Mouse (Mus musculus): ENCODE data around the gene 2410004P03Rik. TPM values are rescaled to one million over a fixed set of nuclear protein-coding genes. Genes with fewer than 3 reads are reported as not detected.
"Not testable (repeated sequence)": the region's sequence is repeated elsewhere in the genome, so short reads cannot be mapped to it uniquely, and the experiment has no call there.

2410004P03Rik gene
- total RNA-seq, 2 experiments from 2014 or later, result 0.52 to 0.61 TPM

DNA sequence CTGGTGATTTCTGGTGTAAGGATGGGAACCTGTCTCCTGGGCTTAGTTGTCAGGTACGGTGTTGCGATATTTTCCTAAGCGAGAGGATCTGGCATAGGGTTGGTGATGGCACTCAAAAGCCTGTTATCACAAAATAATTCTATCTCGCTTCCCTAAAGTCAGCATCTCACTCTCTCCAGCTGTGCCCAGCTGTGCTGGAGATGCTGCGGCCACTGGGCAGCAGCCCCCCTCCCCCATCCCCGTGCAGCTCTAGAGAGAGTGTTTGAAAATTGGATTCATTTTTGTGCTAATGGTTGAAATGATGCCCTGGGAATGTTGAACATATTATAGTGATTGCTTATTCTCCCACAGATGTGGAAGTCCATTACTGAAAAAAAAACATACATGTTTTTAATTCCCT is 26.7 kb upstream of the 2410004P03Rik start:
- no peak for TF ChIP-seq CTCF (conservative IDR thresholded peaks at IDR 0.05)
- DNase-seq (ENCODE audit: low spot score in 2 of 2), result no peak

DNA sequence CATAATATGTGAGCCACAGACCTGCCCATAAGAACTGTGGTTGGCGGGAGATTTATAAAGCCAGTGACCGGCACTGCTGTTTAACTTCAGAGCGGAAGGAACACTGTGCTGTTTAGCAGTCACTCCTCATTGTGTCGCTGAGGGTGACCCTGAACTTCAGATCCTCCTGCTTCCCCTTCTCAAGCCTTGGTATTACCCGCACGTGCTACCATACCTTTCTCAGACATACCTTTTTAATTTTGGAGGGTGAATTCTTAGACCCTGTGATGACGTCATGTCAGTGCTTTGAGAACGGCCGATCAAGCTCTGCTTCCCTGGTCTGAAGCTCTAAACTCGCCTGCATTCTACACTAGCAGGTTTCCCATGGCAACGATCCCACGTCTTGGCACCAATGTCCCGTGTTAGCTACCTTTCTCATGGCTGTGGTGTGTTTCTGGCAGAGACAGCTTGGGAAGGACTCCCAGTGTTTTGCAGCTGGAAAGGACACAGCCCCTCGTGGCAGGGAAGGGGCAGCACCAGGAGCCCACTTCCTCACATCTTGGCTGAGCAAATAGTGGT is 25.6 kb upstream of the 2410004P03Rik start:
- DNase-seq (ENCODE audit: low spot score in 2 of 2), result peak; percentile 40 to 51
- H3K4me3 ChIP-seq, result no peak overlapping the region

More for the DNA sequence above, 26.7 kb upstream of the 2410004P03Rik start:
- no peak overlapping the region for H3K27ac ChIP-seq
- no peak overlapping the region for H3K4me3 ChIP-seq

DNA sequence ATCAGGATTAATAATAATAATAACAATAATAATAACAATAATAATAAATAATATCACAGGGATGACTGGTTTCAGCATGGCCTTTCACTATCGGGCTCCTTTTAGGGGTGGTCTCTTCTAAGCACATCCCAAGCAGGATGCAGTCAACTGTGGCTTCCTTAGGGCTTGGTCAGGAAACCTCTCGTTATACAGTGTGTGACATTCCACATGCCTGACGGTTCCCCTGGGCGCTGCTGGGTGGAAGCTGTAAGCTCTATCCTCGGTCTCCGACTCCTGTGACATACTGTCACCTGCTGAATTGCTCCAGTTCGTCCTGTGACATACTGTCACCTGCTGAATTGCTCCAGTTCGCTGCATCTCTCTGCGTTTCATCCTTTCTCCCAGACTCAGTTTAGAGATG is 25.0 kb upstream of the 2410004P03Rik start:
- DNase-seq (ENCODE audit: low spot score in 2 of 2), result no peak
- Histone ChIP-seq H3K4me3 (no peak overlapping the region), H3K27ac (no peak overlapping the region)
- no peak for TF ChIP-seq CTCF (conservative IDR thresholded peaks at IDR 0.05)

More for the DNA sequence above, 25.6 kb upstream of the 2410004P03Rik start:
- TF ChIP-seq CTCF (conservative IDR thresholded peaks at IDR 0.05), result no peak
- H3K27ac ChIP-seq, result no peak overlapping the region

DNA sequence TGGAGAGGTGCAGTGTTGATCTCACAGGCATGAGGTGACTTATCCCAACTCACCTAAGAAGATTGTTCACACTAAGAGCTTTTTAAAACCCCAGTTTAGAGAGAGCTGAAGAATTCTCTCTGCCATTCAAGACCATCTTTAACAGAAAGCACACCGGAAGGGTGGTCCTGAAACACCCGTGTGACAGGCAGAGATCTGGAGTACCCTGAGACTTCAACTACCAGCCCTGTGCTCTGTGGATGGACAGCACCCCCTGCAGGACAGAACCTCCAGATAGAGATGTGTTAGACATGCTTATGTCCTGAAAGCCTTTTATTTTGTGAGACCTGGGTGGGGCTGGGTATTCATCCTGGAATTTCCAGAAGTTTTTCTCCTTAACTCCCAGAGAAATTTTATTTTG is 23.6 kb upstream of the 2410004P03Rik start:
- DNase-seq (ENCODE audit: low spot score in 2 of 2), result no peak
- Histone ChIP-seq H3K4me3 (no peak overlapping the region), H3K27ac (no peak overlapping the region)
- TF ChIP-seq CTCF (conservative IDR thresholded peaks at IDR 0.05), result peak; percentile 71

DNA sequence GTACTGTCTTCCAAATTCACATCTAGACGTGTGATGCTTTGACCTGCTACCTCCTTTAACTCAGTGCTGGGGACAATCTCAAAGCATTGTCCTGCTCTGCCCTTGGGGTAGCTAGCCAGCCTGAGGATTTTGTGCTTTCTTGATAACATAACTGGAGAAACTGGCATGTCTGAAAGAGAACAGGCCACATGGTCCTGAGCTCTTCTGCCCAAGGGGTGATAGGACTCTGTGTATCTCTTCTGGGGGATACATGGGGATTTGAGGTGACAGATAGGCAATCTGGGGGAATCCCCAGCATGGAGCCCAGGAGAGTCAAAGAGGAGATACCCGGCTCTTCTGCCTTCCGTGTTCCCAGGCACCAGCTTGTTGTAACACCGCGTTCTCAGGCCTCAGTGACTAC is 23.1 kb upstream of the 2410004P03Rik start:
- TF ChIP-seq CTCF (conservative IDR thresholded peaks at IDR 0.05), result no peak
- Histone ChIP-seq H3K4me3 (no peak overlapping the region), H3K27ac (no peak overlapping the region)
- no peak for DNase-seq (ENCODE audit: low spot score in 2 of 2)

DNA sequence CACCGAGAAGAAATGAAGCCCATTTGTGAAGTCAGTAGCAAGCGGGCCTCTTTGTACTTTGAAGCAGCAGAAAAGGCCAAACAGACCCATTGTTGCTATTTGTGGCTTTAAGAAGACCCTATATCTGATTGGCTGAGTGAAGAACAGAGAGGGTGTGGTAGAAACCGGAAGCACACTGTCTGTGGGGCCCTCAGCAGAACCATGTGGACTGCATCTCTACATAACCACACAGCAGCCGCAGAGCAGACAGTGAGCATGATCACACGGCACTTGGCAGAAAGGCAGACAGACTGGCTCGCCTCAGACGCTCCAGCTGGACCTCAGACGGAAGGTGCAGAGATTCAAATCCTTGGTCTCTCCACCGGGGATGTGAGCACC is 21.9 kb upstream of the 2410004P03Rik start:
- TF ChIP-seq CTCF (conservative IDR thresholded peaks at IDR 0.05), result no peak
- no peak for DNase-seq (ENCODE audit: low spot score in 2 of 2)
- Histone ChIP-seq H3K4me3 (no peak overlapping the region), H3K27ac (no peak overlapping the region)

DNA sequence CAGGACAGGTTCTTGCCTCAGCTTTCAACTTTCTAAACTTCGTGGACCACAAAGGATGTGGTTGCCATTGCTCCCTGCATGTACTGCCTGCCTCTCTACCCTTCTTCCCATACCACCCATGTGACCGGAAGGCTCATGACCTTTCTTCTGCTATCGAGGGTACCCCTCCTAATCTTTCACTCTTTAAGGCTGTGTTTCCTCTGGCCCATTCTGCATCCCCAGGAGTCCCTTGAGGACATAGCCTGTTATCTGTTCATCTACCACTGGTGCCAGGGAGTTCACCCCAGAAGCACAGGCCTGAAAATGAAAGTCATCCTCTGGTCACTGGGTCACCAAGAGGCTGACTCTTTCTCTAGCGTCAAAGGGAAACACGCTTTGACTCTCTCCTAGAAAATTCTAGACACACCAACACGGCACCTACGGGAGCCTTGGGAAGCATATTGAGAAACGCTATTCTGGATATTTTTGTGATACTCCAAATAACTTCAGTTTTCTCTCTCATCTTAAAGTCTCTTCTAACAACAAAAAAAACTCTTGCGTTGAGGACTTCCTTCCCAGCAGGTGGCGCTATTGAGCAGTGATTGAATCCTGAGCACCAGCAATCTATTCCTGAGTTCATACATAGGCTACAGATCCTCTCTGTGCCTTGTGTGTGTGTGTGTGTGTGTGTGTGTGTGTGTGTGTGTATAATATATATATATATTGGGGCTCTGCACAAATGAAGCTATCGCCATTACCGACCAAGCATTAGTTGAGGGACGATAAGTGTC is 21.4 kb upstream of the 2410004P03Rik start:
- TF ChIP-seq CTCF (conservative IDR thresholded peaks at IDR 0.05), result peak; percentile 79
- H3K4me3 ChIP-seq, result no peak overlapping the region
- DNase-seq (ENCODE audit: low spot score in 2 of 2), result peak; percentile 78 to 89
- no peak overlapping the region for H3K27ac ChIP-seq

DNA sequence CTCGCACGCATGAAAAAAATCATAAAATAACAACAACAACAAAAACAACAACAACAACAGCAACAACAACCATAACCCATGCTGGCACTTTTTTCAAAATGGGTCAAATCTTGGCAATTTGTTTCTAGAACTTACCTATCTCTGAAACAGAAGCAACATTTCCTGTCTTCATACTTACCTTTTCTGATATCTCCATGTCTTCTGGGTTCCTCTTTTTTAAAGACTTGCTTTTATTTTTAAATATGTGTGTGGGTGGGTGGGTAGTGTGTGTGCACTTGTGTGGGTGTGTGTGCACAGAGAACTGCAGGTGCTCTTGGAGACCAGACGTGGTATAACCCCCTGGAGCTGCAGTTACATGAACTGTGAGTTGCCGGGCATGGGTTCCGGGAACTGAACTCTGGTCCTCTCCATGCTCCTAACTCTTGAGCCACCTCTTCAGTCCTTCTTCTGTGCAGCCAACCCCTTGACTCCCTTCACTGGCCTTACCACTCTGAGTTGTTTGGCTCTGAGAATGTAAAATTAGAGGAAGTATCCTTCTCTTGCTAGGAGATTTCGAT is 13.1 kb upstream of the 2410004P03Rik start:
- H3K4me3 ChIP-seq, result no peak overlapping the region
- TF ChIP-seq CTCF (conservative IDR thresholded peaks at IDR 0.05), result no peak
- H3K27ac ChIP-seq, result no peak overlapping the region
- no peak for DNase-seq (ENCODE audit: low spot score in 2 of 2)

DNA sequence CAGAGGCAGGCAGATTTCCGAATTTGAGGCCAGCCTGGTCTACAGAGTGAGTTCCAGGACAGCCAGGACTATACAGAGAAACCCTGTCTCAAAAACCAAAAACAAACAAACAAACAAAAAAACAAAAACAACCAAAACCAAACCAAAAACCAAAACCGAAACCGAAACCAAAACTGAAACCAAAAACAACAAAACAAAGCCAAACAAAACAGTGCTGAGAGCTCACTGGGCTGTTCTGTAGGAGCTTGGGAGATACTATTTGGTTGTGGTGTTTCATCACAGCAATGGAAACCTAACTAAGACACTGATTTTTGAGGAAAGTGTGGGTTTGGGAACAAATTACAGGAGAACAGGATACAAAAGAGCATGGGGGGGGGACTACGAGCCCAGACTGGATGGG is 10.6 kb upstream of the 2410004P03Rik start:
- DNase-seq (ENCODE audit: low spot score in 2 of 2), result no peak
- H3K27ac ChIP-seq, result no peak overlapping the region
- H3K4me3 ChIP-seq, result no peak overlapping the region
- TF ChIP-seq CTCF (conservative IDR thresholded peaks at IDR 0.05), result no peak

DNA sequence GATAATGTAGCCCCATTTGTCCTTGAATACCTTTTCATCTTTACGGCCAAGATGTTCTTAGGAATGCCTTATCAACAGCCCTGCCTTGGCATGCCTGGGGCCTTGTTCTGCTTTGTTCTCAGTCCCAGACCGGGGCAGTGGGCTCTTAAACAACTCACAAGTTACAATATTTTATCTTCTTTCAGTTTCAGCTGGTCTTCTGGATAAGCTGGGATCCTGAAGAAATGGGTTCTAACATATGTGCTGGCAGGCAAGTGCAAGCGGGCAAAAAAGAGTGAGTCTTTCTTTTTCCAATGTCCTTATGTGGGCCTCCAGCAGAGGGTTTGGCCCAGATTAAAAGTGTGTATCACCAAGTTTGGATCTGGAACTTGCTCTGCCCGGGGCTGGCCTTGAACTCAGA is 9.6 kb upstream of the 2410004P03Rik start:
- not testable (repeated sequence) for DNase-seq (ENCODE audit: low spot score in 2 of 2); H3K27ac ChIP-seq; H3K4me3 ChIP-seq

DNA sequence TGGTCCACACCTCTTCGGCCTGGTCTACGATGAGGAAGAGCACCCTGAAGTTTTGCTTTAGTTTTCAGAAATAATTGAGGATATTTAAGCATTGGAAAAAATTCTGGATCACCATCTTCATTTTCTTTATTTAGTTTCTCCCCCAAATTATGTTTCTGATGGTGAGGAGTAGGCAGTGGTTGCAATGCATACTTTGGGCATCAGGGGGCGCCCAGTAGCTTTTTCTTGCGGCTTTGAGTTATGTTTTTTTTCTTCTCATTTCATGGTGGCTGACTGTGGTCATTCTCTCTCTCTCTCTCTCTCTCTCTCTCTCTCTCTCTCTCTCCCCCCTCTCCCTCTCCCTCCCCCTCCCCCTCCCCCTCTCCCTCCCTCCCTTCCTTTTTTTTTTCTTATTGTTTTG is 6.9 kb upstream of the 2410004P03Rik start:
- H3K27ac ChIP-seq, result no peak overlapping the region
- no peak overlapping the region for H3K4me3 ChIP-seq
- peak; percentile 80 for TF ChIP-seq CTCF (conservative IDR thresholded peaks at IDR 0.05)
- peak in 1 of 2 experiments; percentile 83 for DNase-seq (ENCODE audit: low spot score in 2 of 2)

DNA sequence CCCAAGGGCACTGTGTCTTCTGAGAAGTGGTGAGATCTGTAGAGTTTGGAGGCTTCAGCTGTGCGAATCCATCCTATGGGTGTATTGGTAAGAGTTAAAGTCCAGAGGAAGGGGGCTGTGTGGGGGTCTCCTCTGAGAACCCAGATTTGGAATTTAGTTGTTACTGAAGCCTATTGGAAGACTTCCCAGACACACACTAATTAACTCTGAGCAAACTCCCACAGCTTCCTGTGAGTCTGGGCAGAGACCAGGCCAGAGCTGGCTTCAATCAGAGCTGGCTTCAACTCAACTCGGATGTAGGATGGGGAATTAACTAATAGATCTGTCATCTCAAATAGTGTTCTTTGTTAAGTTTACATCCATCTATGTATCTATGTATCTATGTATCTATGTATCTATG is 4.2 kb upstream of the 2410004P03Rik start:
- Histone ChIP-seq H3K4me3 (no peak overlapping the region), H3K27ac (peak overlapping the region; percentile 10; the same call in 1 of the 2 replicates)
- no peak for TF ChIP-seq CTCF (conservative IDR thresholded peaks at IDR 0.05)
- peak in 1 of 2 experiments; percentile 48 for DNase-seq (ENCODE audit: low spot score in 2 of 2)

DNA sequence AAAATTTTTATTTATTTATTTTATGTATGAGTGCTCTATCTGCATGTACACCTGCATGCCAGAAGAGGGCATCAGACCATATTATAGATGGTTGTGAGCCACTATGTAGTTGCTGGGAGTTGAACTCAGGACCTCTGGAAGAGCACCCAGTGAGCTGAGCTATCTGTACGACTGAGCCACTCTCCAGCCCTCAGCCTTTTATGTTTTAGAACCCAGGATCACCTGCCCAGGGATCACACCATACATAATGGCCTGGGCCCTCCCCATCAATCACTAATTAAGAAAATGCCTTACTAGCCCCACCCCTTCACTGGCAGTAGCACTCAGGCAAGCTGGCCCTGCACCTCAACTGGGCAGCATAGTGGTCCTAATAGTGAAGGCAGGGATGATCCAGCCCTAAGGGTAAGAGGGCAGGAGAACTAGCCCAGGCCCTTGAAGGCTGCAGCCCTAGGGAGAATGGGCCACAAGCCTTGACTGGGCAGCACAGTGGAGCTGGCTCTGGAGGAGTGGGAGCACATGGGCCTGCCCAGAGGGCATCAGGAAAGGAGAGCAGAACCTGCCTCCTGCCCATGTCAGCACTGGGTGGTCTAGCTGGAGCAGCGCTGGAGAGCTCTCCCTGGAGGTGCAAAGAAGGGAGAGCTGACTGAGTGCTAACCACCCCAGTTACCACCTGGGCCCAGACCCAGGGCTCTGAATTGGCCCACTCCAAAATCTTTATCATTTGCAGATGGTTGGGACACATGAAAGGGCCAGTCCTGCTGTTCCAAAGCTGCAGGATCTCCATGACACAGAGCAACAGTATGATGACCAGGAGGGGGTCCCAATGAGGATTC is 756 bp upstream of the 2410004P03Rik start:
- Histone ChIP-seq H3K27ac (no peak overlapping the region), H3K4me3 (no peak overlapping the region)
- DNase-seq (ENCODE audit: low spot score in 2 of 2), result no peak
- no peak for TF ChIP-seq CTCF (conservative IDR thresholded peaks at IDR 0.05)
